Comparison of ENCODE assay signal across 8 mouse cellular contexts in the genomic region with DNA sequence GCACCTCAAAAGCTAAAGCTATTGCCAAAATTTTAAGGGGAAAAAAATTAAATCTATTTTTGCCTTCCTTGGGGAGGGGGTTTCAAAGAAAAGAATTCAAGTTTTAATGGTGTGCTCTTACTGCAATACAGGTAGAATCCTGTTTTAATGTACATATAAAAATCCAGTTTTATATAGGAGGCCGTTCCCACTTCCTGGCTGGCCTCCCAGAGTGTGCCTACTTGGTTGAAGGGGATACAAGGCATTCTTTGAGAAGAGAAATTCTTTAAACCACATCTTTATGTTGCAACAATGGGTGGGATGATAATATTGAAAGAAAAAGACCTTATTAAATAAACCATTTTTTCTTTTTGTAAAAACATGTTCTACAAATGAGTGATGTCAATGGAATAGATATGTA. TPM values are rescaled to one million over a fixed set of nuclear protein-coding genes. Genes with fewer than 3 reads are reported as not detected.
DNase-seq lines count a peak whose midpoint lies in the region; ATAC-seq and TF ChIP-seq lines count a peak whose summit lies in the region.

No protein-coding gene starts in this region.

- peak overlapping the region; percentile 59; the same call in 1 of the 2 replicates for H3K4me2 ChIP-seq in forebrain, embryonic 16.5 days (ENCODE audit: low read length)
- peak overlapping the region; percentile 78 for H3K4me2 ChIP-seq in liver, embryonic 16.5 days (ENCODE audit: low read depth, low read length)

- no peak overlapping the region for H3ac ChIP-seq in C2C12 (ENCODE audit: control insufficient read depth, insufficient read length, low read depth)

- peak overlapping the region; percentile 87 for H3K27ac ChIP-seq in heart, adult 2 months
- no peak overlapping the region for H3K27ac ChIP-seq in forebrain, embryonic 16.5 days (ENCODE audit: low read length)
- H3K27ac ChIP-seq in liver, embryonic 16.5 days (ENCODE audit: low read length) = peak overlapping the region; percentile 85

- TF ChIP-seq CTCF in heart, adult 2 months (IDR thresholded peaks at IDR 0.05) = no peak
- no peak for TF ChIP-seq CTCF in C2C12 (IDR thresholded peaks at IDR 0.05; ENCODE audit: control insufficient read depth, insufficient read depth, insufficient read length)

- H3K36me3 ChIP-seq in heart, adult 2 months (ENCODE audit: control insufficient read depth, insufficient read depth, low read length) = peaks cover 3% of the 10 kb centered on the region; the same call in 1 of the 2 replicates
- no peaks in the 10 kb centered on the region for H3K36me3 ChIP-seq in C2C12 (ENCODE audit: control insufficient read depth, insufficient read depth)
- H3K36me3 ChIP-seq in forebrain, embryonic 16.5 days (ENCODE audit: control insufficient read depth, insufficient read depth) = no peaks in the 10 kb centered on the region
- H3K36me3 ChIP-seq in liver, embryonic 16.5 days (ENCODE audit: control insufficient read depth, insufficient read depth) = no peaks in the 10 kb centered on the region

- peak overlapping the region; percentile 69; the same call in 1 of the 2 replicates for H3K4me3 ChIP-seq in heart, adult 2 months
- H3K4me3 ChIP-seq in C2C12 (ENCODE audit: insufficient read depth, poor library complexity, severe bottlenecking) = peak overlapping the region; percentile 61
- peak overlapping the region; percentile 73; the same call in 1 of the 2 replicates for H3K4me3 ChIP-seq in forebrain, embryonic 16.5 days (replicated peaks; ENCODE audit: low read length)
- peak overlapping the region; percentile 76 for H3K4me3 ChIP-seq in liver, embryonic 16.5 days (ENCODE audit: low read depth, low read length)

- no peak for TF ChIP-seq POLR2A in heart, adult 2 months (IDR thresholded peaks at IDR 0.05; ENCODE audit: insufficient read depth, low read depth, low read length)

- no peaks in the 10 kb centered on the region for H3K27me3 ChIP-seq in heart, adult 2 months (ENCODE audit: control insufficient read depth, insufficient read depth, low read length)
- H3K27me3 ChIP-seq in C2C12 (ENCODE audit: control insufficient read depth, insufficient read depth, insufficient read length) = no peaks in the 10 kb centered on the region
- H3K27me3 ChIP-seq in forebrain, embryonic 16.5 days (replicated peaks; ENCODE audit: control insufficient read depth, insufficient read depth, low read length) = no peaks in the 10 kb centered on the region
- peaks cover 2% of the 10 kb centered on the region; the same call in 1 of the 2 replicates for H3K27me3 ChIP-seq in liver, embryonic 16.5 days (ENCODE audit: control insufficient read depth, insufficient read depth, low read depth, low read length)

- H3K4me1 ChIP-seq in heart, adult 2 months (ENCODE audit: control insufficient read depth, insufficient read depth, low read length) = peaks cover 7% of the 10 kb centered on the region
- no peaks in the 10 kb centered on the region for H3K4me1 ChIP-seq in forebrain, embryonic 16.5 days (replicated peaks; ENCODE audit: control insufficient read depth, insufficient read depth, low read length)
- H3K4me1 ChIP-seq in liver, embryonic 16.5 days (ENCODE audit: control insufficient read depth, low read depth, low read length) = no peaks in the 10 kb centered on the region; the same call in 1 of the 2 replicates

- 48% methylated on average over 1 of the region's 1 CpGs for WGBS in heart, adult 2 months
- WGBS in forebrain, embryonic 16.5 days = 53% methylated on average over 1 of the region's 1 CpGs
- 67% methylated on average over 1 of the region's 1 CpGs for WGBS in liver, embryonic 16.5 days (ENCODE audit: insufficient replicate concordance)

- H3K79me3 ChIP-seq in C2C12 (ENCODE audit: low read depth) = peaks cover 26% of the 10 kb centered on the region

- H3K9ac ChIP-seq in heart, adult 2 months (ENCODE audit: low read depth, low read length) = no peak overlapping the region
- no peak overlapping the region for H3K9ac ChIP-seq in forebrain, embryonic 16.5 days (replicated peaks; ENCODE audit: low read depth, low read length)
- H3K9ac ChIP-seq in liver, embryonic 16.5 days (ENCODE audit: low read depth, low read length) = peak overlapping the region; percentile 79; the same call in 1 of the 2 replicates

- TF ChIP-seq EP300 in heart, adult 2 months (IDR thresholded peaks at IDR 0.05; ENCODE audit: insufficient read depth, low read depth, low read length) = no peak

- intact Hi-C loops in heart, adult 2 months (cut with DNase I) = no loop called here
- intact Hi-C loops in heart, postnatal 14 days (cut with DNase I) = loop anchor here (10.0 kb wide), 1 partner anchor 254 kb away; no protein-coding TSS in a partner anchor

- H3K9me3 ChIP-seq in forebrain, embryonic 16.5 days (ENCODE audit: control insufficient read depth, low read length) = no peaks in the 10 kb centered on the region
- H3K9me3 ChIP-seq in liver, embryonic 16.5 days (replicated peaks; ENCODE audit: control insufficient read depth, low read length) = no peaks in the 10 kb centered on the region

- H3K79me2 ChIP-seq in heart, adult 2 months (replicated peaks; ENCODE audit: control insufficient read depth, insufficient read depth, low read length) = peaks cover 1% of the 10 kb centered on the region; the same call in 1 of the 2 replicates
- H3K79me2 ChIP-seq in C2C12 (ENCODE audit: control insufficient read depth, insufficient read depth) = peaks cover 38% of the 10 kb centered on the region

- ATAC-seq in forebrain, embryonic 16.5 days = no peak
- no peak for ATAC-seq in liver, embryonic 16.5 days (ENCODE audit: low read depth)

- DNase-seq in heart, adult 2 months = no peak
- no peak for DNase-seq in heart, postnatal 14 days
- no peak for DNase-seq in thymus, postnatal 25 days
- no peak for DNase-seq in layer of hippocampus, postnatal 10 days (ENCODE audit: low spot score in 2 of 2)
- no peak for DNase-seq in Muller cell, postnatal 12 days (ENCODE audit: inconsistent ontology term)

TF ChIP-seq in C2C12, 6 proteins besides CTCF, POLR2A, EP300 and RAD21:
- TF ChIP-seq MYOG (IDR thresholded peaks at IDR 0.05; ENCODE audit: control insufficient read depth, extremely low read depth, insufficient read length) (no peak), FOSL1 (IDR thresholded peaks at IDR 0.05; ENCODE audit: insufficient read depth, low read length, poor library complexity, severe bottlenecking) (no peak), CEBPB (IDR thresholded peaks at IDR 0.05; ENCODE audit: low read depth) (peak; percentile 6)
TF ChIP-seq in C2C12: peak in this region for 1.

RNA-seq across cellular contexts. Expression of a gene that starts 0.6 kb away (rescaled TPM):
- 10 to 100 TPM; 23.1 to 25.1 TPM for total RNA-seq in heart, adult 2 months (2021)
- 6.9 and 11.3 TPM in 2 replicates for polyA plus RNA-seq in heart, adult 2 months (2012; rRNA removed)
- total RNA-seq in heart, postnatal 14 days (2021) = 10 to 100 TPM; 24.8 to 25.7 TPM
- polyA plus RNA-seq in C2C12 (2012; fragmentation: generic; extraction: Trizol) = 8.8 TPM
- polyA plus RNA-seq in forebrain, embryonic 16.5 days (2015; fragmentation: Nextera tagmentation; extraction: Ambion mirVana) = 11.8 and 13.0 TPM in 2 replicates
- 9.4 and 10.8 TPM in 2 replicates for polyA plus RNA-seq in liver, embryonic 16.5 days (2015; fragmentation: Nextera tagmentation; extraction: Ambion mirVana)
- 10 to 100 TPM; 31.2 to 32.2 TPM for total RNA-seq in layer of hippocampus, postnatal 10 days (2021)
